Mouse (Mus musculus): Measurements from ENCODE around the gene Gpatch2. TPM values are rescaled to one million over a fixed set of nuclear protein-coding genes. Genes with fewer than 3 reads are reported as not detected.

Gene Gpatch2
- polyA plus RNA-seq, 1 experiment from 2014 or later = 21.9 TPM

DNA sequence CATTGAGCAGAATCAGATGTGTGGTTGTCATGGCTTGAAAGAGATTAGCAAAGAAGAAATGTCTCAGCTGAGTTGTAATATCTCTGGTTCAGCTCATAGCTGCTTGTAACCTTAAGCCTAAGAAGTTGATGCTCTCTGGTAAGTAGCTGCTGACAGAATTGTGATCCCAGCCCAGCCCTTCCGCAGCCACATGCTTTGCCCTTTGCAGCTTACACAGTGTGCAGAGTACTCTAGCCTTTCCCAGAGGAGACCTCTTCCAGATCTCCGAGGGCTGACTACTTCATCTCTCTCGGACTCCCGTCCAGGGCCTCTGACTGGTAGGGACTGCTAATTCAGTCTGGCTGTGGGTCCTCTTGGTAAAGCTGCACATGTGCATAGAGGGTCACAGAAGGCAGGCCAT, 92.0 kb downstream of the Gpatch2 start:
- no peak overlapping the region for H3K4me3 ChIP-seq (replicated peaks; ENCODE audit: low read depth, low read length)
- no peak overlapping the region for H3K4me2 ChIP-seq (ENCODE audit: low read length)
- no peaks in the 10 kb centered on the region for H3K36me3 ChIP-seq (ENCODE audit: control insufficient read depth, insufficient read depth, low read length)
- ATAC-seq (ENCODE audit: low FRiP score, low TSS enrichment) (no peak), DNase-seq (no peak)
- no peaks in the 10 kb centered on the region for H3K9me3 ChIP-seq (ENCODE audit: control insufficient read depth, low read length)
- WGBS = 94% methylated on average over 4 of the region's 4 CpGs
- no peaks in the 10 kb centered on the region for H3K27me3 ChIP-seq (ENCODE audit: control insufficient read depth, insufficient read depth, low read length)
- H3K4me1 ChIP-seq (ENCODE audit: control insufficient read depth, insufficient read depth, low read length) = no peaks in the 10 kb centered on the region
- no peak overlapping the region for H3K27ac ChIP-seq (replicated peaks; ENCODE audit: low read depth, low read length)
- no peak overlapping the region for H3K9ac ChIP-seq (replicated peaks; ENCODE audit: low read length)

DNA sequence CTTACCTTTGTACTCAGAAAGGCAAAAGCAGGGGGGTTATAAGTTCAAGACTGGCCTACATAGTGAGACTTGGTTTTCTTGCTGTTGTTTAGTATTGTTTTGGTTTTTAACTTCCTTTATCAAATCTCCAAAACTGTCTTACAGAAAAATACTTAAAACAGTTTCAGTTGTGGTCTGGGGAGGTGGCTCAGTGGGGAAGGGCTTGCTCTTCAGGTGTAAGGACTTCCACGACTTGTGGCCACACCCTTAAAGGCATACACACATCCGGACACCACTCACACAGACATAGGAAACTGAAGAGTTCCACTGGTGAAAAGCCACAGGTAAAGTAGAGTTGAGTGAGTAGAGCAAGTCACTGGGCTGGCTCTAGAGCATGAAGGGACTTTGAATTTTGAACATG, 93.2 kb downstream of the Gpatch2 start:
- no peaks in the 10 kb centered on the region for H3K4me1 ChIP-seq (ENCODE audit: control insufficient read depth, insufficient read depth, low read length)
- H3K4me3 ChIP-seq (replicated peaks; ENCODE audit: low read depth, low read length) = no peak overlapping the region
- H3K9me3 ChIP-seq (ENCODE audit: control insufficient read depth, low read length) = no peaks in the 10 kb centered on the region
- WGBS = 93% methylated on average over 2 of the region's 2 CpGs
- H3K27ac ChIP-seq (replicated peaks; ENCODE audit: low read depth, low read length) = no peak overlapping the region
- no peak overlapping the region for H3K9ac ChIP-seq (replicated peaks; ENCODE audit: low read length)
- no peaks in the 10 kb centered on the region for H3K27me3 ChIP-seq (ENCODE audit: control insufficient read depth, insufficient read depth, low read length)
- DNase-seq (no peak), ATAC-seq (ENCODE audit: low FRiP score, low TSS enrichment) (no peak)
- no peak overlapping the region for H3K4me2 ChIP-seq (ENCODE audit: low read length)
- H3K36me3 ChIP-seq (ENCODE audit: control insufficient read depth, insufficient read depth, low read length) = no peaks in the 10 kb centered on the region

DNA sequence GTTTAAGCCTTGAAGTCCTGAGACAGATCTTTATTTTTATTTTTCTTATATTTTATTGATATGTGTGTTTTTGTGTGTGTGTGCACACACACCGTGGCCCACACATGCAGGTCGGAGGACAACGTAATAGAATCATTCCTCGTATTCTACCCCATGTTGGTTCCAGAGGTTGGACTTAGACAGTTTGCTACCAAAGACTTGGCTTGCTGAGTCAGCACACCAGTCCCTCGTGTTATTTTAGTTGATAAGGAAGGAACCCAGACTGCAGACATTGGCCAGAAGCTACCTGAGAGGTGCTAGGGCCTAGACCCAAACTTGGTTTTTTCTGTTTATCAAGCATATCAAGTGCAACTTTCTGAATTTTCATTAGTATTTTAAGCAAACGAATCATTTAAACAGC, 95.8 kb downstream of the Gpatch2 start:
- ATAC-seq (ENCODE audit: low FRiP score, low TSS enrichment) = no peak
- no peak overlapping the region for H3K27ac ChIP-seq (replicated peaks; ENCODE audit: low read depth, low read length)
- no peaks in the 10 kb centered on the region for H3K9me3 ChIP-seq (ENCODE audit: control insufficient read depth, low read length)
- no peak for DNase-seq
- WGBS = 92% methylated on average over 6 of the region's 6 CpGs
- H3K4me2 ChIP-seq (ENCODE audit: low read length) = no peak overlapping the region
- H3K27me3 ChIP-seq (ENCODE audit: control insufficient read depth, insufficient read depth, low read length) = no peaks in the 10 kb centered on the region
- H3K4me3 ChIP-seq (replicated peaks; ENCODE audit: low read depth, low read length) = no peak overlapping the region
- no peak overlapping the region for H3K9ac ChIP-seq (replicated peaks; ENCODE audit: low read length)
- H3K4me1 ChIP-seq (ENCODE audit: control insufficient read depth, insufficient read depth, low read length) = no peaks in the 10 kb centered on the region
- no peaks in the 10 kb centered on the region for H3K36me3 ChIP-seq (ENCODE audit: control insufficient read depth, insufficient read depth, low read length)

DNA sequence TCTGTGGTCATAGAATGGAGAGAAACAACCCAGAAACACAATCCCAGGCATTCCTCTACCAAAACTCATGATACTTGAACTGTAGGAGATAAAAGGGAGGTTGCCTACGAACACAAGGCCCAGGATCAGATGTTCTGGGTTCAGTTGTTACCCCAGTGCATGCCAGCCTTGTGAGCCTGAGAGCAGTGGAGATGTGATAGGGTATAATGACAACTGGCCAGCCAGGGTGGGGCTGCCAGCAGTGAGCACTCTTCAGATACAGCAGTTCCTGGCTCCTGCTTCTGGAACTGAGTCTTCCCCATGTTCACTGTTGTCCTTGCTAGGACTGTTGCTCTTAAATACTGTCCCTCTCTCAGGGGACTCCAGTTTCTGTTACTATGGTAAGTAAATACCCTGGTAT, 98.0 kb downstream of the Gpatch2 start:
- Histone ChIP-seq H3K27ac (replicated peaks; ENCODE audit: low read depth, low read length) (no peak overlapping the region), H3K4me2 (ENCODE audit: low read length) (no peak overlapping the region), H3K27me3 (ENCODE audit: control insufficient read depth, insufficient read depth, low read length) (no peaks in the 10 kb centered on the region), H3K4me3 (replicated peaks; ENCODE audit: low read depth, low read length) (no peak overlapping the region), H3K4me1 (ENCODE audit: control insufficient read depth, insufficient read depth, low read length) (no peaks in the 10 kb centered on the region), H3K9ac (replicated peaks; ENCODE audit: low read length) (no peak overlapping the region), H3K9me3 (ENCODE audit: control insufficient read depth, low read length) (no peaks in the 10 kb centered on the region), H3K36me3 (ENCODE audit: control insufficient read depth, insufficient read depth, low read length) (no peaks in the 10 kb centered on the region)
- ATAC-seq (ENCODE audit: low FRiP score, low TSS enrichment) (no peak), DNase-seq (no peak)
- WGBS = 94% methylated on average over 1 of the region's 1 CpGs

DNA sequence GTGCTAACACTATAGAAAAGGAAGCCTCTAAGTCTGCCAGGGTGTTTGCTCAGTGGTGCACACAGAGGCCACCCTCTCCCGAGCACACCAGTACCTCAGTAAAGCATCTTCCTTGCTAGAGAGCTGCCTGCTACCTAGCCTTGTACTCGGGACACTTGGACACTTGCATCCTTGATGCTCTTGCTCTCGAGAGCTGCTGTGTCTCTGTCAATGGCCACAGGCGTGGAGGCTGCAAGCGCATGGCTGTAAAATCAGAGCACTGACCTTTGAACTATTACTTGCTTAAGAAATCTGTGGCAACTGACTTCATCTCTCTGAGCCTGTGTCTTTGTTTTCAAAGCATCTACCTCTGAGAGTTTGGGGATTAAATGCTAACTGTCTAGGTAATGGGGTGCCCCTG, 98.5 kb downstream of the Gpatch2 start:
- ATAC-seq (ENCODE audit: low FRiP score, low TSS enrichment) (no peak), DNase-seq (no peak)
- Histone ChIP-seq H3K4me2 (ENCODE audit: low read length) (no peak overlapping the region), H3K27me3 (ENCODE audit: control insufficient read depth, insufficient read depth, low read length) (no peaks in the 10 kb centered on the region), H3K9me3 (ENCODE audit: control insufficient read depth, low read length) (no peaks in the 10 kb centered on the region), H3K27ac (replicated peaks; ENCODE audit: low read depth, low read length) (no peak overlapping the region), H3K9ac (replicated peaks; ENCODE audit: low read length) (no peak overlapping the region), H3K4me3 (replicated peaks; ENCODE audit: low read depth, low read length) (no peak overlapping the region), H3K36me3 (ENCODE audit: control insufficient read depth, insufficient read depth, low read length) (no peaks in the 10 kb centered on the region), H3K4me1 (ENCODE audit: control insufficient read depth, insufficient read depth, low read length) (no peaks in the 10 kb centered on the region)
- 87% methylated on average over 5 of the region's 5 CpGs for WGBS

DNA sequence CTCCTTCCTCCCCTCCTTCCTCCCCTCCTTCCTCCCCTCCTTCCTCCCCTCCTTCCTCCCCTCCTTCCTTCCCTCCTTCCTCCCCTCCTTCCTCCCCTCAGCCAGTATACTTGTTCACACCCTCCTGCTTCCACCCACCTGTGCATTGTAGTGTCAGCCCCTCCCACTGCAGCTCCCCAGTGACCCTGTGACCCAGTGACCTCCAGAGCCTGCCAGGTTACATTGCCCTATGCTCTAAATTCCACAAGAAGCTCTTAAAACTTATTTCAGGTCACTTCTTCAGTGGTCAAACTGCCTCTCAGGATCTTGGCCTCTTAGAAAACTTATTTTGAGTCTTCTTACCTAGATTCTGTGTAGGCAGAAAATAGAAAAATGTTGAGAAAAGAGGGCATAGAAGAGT, 99.2 kb downstream of the Gpatch2 start:
- no peak overlapping the region for H3K4me3 ChIP-seq (replicated peaks; ENCODE audit: low read depth, low read length)
- no peaks in the 10 kb centered on the region for H3K4me1 ChIP-seq (ENCODE audit: control insufficient read depth, insufficient read depth, low read length)
- ATAC-seq (ENCODE audit: low FRiP score, low TSS enrichment) (no peak), DNase-seq (no peak)
- no peaks in the 10 kb centered on the region for H3K27me3 ChIP-seq (ENCODE audit: control insufficient read depth, insufficient read depth, low read length)
- 0 out of 2 replicates have a peak, but pooled peaks cover 3% of the 10 kb centered on the region for H3K36me3 ChIP-seq (ENCODE audit: control insufficient read depth, insufficient read depth, low read length)
- no peak overlapping the region for H3K27ac ChIP-seq (replicated peaks; ENCODE audit: low read depth, low read length)
- H3K4me2 ChIP-seq (ENCODE audit: low read length) = no peak overlapping the region
- no peak overlapping the region for H3K9ac ChIP-seq (replicated peaks; ENCODE audit: low read length)
- no peaks in the 10 kb centered on the region for H3K9me3 ChIP-seq (ENCODE audit: control insufficient read depth, low read length)

DNA sequence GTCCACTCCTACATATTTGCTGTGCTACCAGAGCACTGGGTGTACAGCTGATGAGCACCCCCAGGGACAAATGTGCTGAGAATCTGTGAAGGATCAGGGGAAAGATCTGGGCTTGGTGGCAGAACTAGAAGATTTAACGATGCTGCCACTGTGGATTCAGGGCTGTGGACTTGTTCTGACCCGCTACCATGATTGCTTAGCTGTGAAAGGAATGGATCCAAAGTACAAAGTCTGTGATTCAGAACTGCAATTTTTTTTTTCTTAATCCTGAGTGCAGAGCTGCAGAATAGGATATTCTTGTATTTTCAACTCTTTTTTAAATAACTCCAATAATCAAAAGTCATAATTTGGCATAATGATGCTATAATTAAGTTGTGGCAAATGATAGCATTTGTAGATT, 100.5 kb downstream of the Gpatch2 start:
- no peak for ATAC-seq (ENCODE audit: low FRiP score, low TSS enrichment)
- DNase-seq = no peak
- Histone ChIP-seq H3K4me2 (ENCODE audit: low read length) (no peak overlapping the region), H3K9ac (replicated peaks; ENCODE audit: low read length) (no peak overlapping the region), H3K4me3 (replicated peaks; ENCODE audit: low read depth, low read length) (no peak overlapping the region), H3K27ac (replicated peaks; ENCODE audit: low read depth, low read length) (no peak overlapping the region), H3K27me3 (ENCODE audit: control insufficient read depth, insufficient read depth, low read length) (no peaks in the 10 kb centered on the region), H3K9me3 (ENCODE audit: control insufficient read depth, low read length) (no peaks in the 10 kb centered on the region), H3K36me3 (ENCODE audit: control insufficient read depth, insufficient read depth, low read length) (0 out of 2 replicates have a peak, but pooled peaks cover 3% of the 10 kb centered on the region), H3K4me1 (ENCODE audit: control insufficient read depth, insufficient read depth, low read length) (no peaks in the 10 kb centered on the region)
- WGBS = 79% methylated on average over 2 of the region's 2 CpGs

DNA sequence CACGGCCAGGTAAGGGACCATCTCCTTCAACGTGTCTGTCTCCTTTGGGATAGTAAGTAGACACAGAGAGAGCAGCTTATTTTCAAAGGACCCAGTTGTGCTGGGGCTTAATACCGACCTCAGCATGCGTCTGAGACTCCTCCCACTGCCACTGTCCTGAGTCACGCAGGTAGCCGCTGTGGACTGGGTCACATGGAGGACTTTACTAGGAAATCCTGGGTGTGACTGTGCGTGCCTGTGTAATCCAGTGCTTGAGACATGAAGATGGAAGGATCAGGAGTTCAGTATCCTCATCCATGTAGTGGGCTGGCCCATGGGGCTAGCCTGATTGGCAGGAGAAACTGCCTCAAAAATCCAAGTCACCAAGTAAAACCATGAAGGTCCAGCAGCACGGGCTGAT, 101.2 kb downstream of the Gpatch2 start:
- H3K27ac ChIP-seq (replicated peaks; ENCODE audit: low read depth, low read length) = no peak overlapping the region
- H3K36me3 ChIP-seq (ENCODE audit: control insufficient read depth, insufficient read depth, low read length) = 0 out of 2 replicates have a peak, but pooled peaks cover 3% of the 10 kb centered on the region
- DNase-seq = no peak
- H3K9ac ChIP-seq (replicated peaks; ENCODE audit: low read length) = no peak overlapping the region
- H3K4me3 ChIP-seq (replicated peaks; ENCODE audit: low read depth, low read length) = no peak overlapping the region
- ATAC-seq (ENCODE audit: low FRiP score, low TSS enrichment) = no peak
- no peaks in the 10 kb centered on the region for H3K27me3 ChIP-seq (ENCODE audit: control insufficient read depth, insufficient read depth, low read length)
- 77% methylated on average over 8 of the region's 8 CpGs for WGBS
- H3K4me2 ChIP-seq (ENCODE audit: low read length) = no peak overlapping the region
- no peaks in the 10 kb centered on the region for H3K9me3 ChIP-seq (ENCODE audit: control insufficient read depth, low read length)
- no peaks in the 10 kb centered on the region for H3K4me1 ChIP-seq (ENCODE audit: control insufficient read depth, insufficient read depth, low read length)

DNA sequence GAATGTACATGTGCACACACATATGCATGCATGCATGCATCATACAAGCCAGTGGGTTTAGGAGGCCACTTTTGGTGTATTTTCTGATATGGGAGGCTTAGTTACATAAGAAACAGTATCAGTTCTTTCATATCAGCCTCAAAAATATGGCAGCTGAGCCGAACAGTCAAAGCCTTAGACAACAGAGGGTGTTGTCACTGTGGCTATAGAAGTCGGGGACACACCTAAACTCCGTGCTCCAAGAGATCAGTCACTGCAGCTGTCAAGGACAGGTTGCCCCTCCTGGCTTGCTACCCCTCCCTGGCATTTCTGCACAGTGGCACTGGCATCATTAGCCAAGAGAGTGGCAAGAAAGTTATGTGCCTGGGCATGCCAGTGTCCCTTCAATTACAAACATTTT, 106.5 kb downstream of the Gpatch2 start:
- H3K4me1 ChIP-seq (ENCODE audit: control insufficient read depth, insufficient read depth, low read length) = no peaks in the 10 kb centered on the region
- no peak overlapping the region for H3K9ac ChIP-seq (replicated peaks; ENCODE audit: low read length)

More for the DNA sequence above, 106.5 kb downstream of the Gpatch2 start:
- 93% methylated on average over 3 of the region's 3 CpGs for WGBS
- no peaks in the 10 kb centered on the region for H3K27me3 ChIP-seq (ENCODE audit: control insufficient read depth, insufficient read depth, low read length)
- H3K27ac ChIP-seq (replicated peaks; ENCODE audit: low read depth, low read length) = no peak overlapping the region
- 0 out of 2 replicates have a peak, but pooled peaks cover 3% of the 10 kb centered on the region for H3K36me3 ChIP-seq (ENCODE audit: control insufficient read depth, insufficient read depth, low read length)
- H3K9me3 ChIP-seq (ENCODE audit: control insufficient read depth, low read length) = no peaks in the 10 kb centered on the region
- H3K4me3 ChIP-seq (replicated peaks; ENCODE audit: low read depth, low read length) = no peak overlapping the region
- ATAC-seq (ENCODE audit: low FRiP score, low TSS enrichment) (no peak), DNase-seq (no peak)
- no peak overlapping the region for H3K4me2 ChIP-seq (ENCODE audit: low read length)
